Mouse (Mus musculus): Measurements from ENCODE around the gene Rtn1. TPM values are rescaled to one million over a fixed set of nuclear protein-coding genes. Genes with fewer than 3 reads are reported as not detected.

Gene Rtn1
- polyA plus RNA-seq, 1 experiment from 2014 or later, result 1.5 TPM

DNA sequence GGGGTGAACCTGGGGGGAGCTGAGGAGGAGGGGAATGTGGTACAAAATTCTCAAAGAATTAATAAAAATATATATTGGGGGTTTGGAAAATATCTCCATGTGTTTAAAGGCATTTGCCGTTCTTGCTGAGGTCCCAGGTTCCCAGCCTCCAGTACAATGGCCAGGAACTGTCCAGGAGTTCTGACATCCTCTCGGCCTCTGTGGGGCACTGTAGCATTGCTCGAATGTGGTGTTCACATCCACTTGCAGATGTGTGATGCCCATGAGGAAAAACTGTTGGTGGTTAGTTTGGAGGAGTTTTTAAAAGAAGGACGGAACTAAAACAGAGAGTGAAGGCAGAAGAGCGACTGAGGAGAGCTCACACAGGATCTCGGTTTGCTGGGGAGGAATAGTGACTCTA lies 166.0 kb downstream of the Rtn1 start:
- TF ChIP-seq CTCF (IDR thresholded peaks at IDR 0.05; ENCODE audit: low read depth), result 0 out of 2 replicates have a peak, but pooled peaks have one; percentile 22
- no peak for TF ChIP-seq EP300 (IDR thresholded peaks at IDR 0.05; ENCODE audit: low read depth)
- Histone ChIP-seq H3K4me1 (ENCODE audit: insufficient read depth) (no peaks in the 10 kb centered on the region), H3K27me3 (ENCODE audit: insufficient read depth, low read length) (peaks cover 4% of the 10 kb centered on the region; the same call in 1 of the 2 replicates), H3K27ac (ENCODE audit: low read depth) (no peak overlapping the region), H3K4me3 (ENCODE audit: low read depth, low read length) (no peak overlapping the region), H3K9me3 (ENCODE audit: low read length) (0 out of 2 replicates have a peak, but pooled peaks cover 2% of the 10 kb centered on the region), H3K36me3 (replicated peaks; ENCODE audit: insufficient read depth, low read length) (no peaks in the 10 kb centered on the region), H3K9ac (replicated peaks) (no peak overlapping the region), H3K4me2 (ENCODE audit: low read depth, low read length) (no peak overlapping the region)
- 64% methylated on average over 6 of the region's 6 CpGs for WGBS (ENCODE audit: insufficient replicate concordance)
- ATAC-seq (no peak), DNase-seq (no peak)

DNA sequence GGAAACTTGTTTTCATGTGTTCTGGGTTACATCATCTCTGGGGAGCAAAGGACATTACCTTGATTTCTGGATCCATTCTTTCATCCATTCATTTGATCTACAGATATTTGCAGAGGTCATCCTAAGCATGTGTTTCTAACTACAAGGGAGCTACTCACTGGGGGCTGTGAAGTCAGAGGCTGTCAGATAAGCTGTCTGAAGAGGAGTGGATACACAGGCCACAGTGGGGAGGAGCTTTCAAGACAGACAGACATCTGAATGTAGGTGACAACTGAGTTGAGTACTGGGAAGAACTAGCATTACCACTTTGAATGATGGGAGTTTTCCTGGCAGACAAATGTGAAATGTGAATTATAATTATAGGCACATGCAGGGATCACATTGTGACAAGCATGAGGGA lies 168.3 kb downstream of the Rtn1 start:
- Histone ChIP-seq H3K9ac (replicated peaks) (no peak overlapping the region), H3K4me1 (ENCODE audit: insufficient read depth) (0 out of 2 replicates have a peak, but pooled peaks cover 2% of the 10 kb centered on the region), H3K27me3 (ENCODE audit: insufficient read depth, low read length) (peaks cover 26% of the 10 kb centered on the region), H3K36me3 (replicated peaks; ENCODE audit: insufficient read depth, low read length) (no peaks in the 10 kb centered on the region), H3K4me2 (ENCODE audit: low read depth, low read length) (no peak overlapping the region), H3K4me3 (ENCODE audit: low read depth, low read length) (no peak overlapping the region), H3K9me3 (ENCODE audit: low read length) (0 out of 2 replicates have a peak, but pooled peaks cover 2% of the 10 kb centered on the region), H3K27ac (ENCODE audit: low read depth) (no peak overlapping the region)
- no peak for TF ChIP-seq CTCF (IDR thresholded peaks at IDR 0.05; ENCODE audit: low read depth)
- no peak for TF ChIP-seq EP300 (IDR thresholded peaks at IDR 0.05; ENCODE audit: low read depth)
- DNase-seq (no peak), ATAC-seq (no peak)

DNA sequence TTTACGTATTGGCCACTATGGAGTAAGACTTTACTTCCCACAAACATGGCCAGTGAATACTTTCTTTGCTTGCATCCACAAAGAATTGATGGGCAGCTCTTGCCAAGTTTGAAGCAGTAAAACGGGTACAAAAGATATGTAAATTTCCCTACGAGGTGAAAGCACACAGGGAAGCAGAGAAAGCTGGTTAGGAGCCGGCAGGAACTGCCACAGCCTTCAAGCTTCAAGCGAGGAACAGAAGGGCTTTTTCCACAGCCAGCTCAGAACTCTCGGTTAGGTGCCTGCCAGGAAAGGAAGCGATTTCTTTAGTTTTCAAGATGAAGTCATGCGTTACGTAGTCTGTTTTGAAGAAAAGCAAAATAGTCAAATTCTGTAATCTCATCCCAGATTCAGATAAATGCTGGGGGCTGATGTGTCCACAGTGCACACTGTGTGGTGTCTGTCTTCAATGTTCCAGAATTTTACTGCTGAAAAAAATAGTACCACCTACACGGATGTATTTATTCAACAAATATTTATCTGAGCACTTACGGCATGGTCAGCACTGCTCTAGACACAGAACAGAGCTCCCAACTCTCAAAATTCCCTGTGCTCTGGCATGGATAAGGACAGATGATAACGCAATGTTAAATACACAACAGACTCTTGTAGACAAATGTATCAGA lies 169.5 kb downstream of the Rtn1 start:
- Histone ChIP-seq H3K9me3 (ENCODE audit: low read length) (no peaks in the 10 kb centered on the region), H3K9ac (replicated peaks) (no peak overlapping the region), H3K4me1 (ENCODE audit: insufficient read depth) (0 out of 2 replicates have a peak, but pooled peaks cover 2% of the 10 kb centered on the region), H3K4me2 (ENCODE audit: low read depth, low read length) (no peak overlapping the region), H3K27me3 (ENCODE audit: insufficient read depth, low read length) (peaks cover 30% of the 10 kb centered on the region), H3K4me3 (ENCODE audit: low read depth, low read length) (no peak overlapping the region), H3K36me3 (replicated peaks; ENCODE audit: insufficient read depth, low read length) (no peaks in the 10 kb centered on the region), H3K27ac (ENCODE audit: low read depth) (no peak overlapping the region)
- no peak for TF ChIP-seq EP300 (IDR thresholded peaks at IDR 0.05; ENCODE audit: low read depth)
- ATAC-seq (no peak), DNase-seq (no peak)
- 56% methylated on average over 12 of the region's 12 CpGs for WGBS (ENCODE audit: insufficient replicate concordance)

DNA sequence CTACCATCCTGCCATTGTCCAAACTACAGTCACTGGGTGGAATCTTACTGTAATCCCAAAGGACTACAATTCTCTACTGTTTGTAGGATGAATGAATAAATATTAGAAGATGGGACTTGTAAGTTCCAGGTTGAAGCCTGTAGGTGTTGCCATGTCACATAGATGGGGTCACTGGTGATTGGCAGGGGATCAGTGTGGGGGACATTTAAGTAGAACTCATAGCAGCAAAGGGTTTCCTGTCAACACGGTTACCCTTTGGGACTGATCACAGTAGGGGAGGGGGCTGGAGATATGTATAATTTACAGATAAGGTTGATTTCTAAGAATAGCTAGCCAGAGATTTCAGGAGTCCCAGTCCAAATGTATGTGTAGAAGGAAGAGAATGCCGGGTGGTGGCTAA lies 171.6 kb downstream of the Rtn1 start:
- Histone ChIP-seq H3K36me3 (replicated peaks; ENCODE audit: insufficient read depth, low read length) (no peaks in the 10 kb centered on the region), H3K9me3 (ENCODE audit: low read length) (no peaks in the 10 kb centered on the region), H3K27ac (ENCODE audit: low read depth) (no peak overlapping the region), H3K4me2 (ENCODE audit: low read depth, low read length) (peak overlapping the region; percentile 67; the same call in 1 of the 2 replicates), H3K27me3 (ENCODE audit: insufficient read depth, low read length) (peaks cover 30% of the 10 kb centered on the region), H3K4me1 (ENCODE audit: insufficient read depth) (0 out of 2 replicates have a peak, but pooled peaks cover 2% of the 10 kb centered on the region), H3K4me3 (ENCODE audit: low read depth, low read length) (no peak overlapping the region), H3K9ac (replicated peaks) (no peak overlapping the region)
- WGBS (ENCODE audit: insufficient replicate concordance), result 68% methylated on average over 2 of the region's 2 CpGs
- DNase-seq (no peak), ATAC-seq (no peak)
- TF ChIP-seq CTCF (IDR thresholded peaks at IDR 0.05; ENCODE audit: low read depth) (no peak), EP300 (IDR thresholded peaks at IDR 0.05; ENCODE audit: low read depth) (no peak)

DNA sequence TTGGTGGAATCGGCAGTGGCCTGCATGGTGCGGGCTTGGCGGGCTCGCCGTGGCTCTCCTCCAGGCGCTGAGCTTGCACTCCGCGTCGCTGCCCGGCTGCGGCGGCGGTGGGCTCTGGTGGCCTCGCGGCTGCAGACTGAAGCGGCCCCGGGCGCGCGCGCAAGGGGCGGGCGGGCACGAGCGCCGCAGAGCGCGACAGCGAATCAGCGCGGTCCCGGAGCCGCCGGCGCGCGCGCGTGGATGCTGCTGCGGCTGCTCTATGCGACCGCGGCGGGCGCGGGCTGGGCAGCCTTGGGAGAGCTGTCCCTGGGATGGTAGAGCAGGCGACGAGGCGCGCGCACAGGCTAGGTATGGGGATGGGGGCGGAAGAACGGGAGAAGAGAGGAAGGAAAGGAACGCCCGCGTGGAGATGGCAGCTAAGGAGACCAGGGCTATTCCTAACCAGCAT lies 172.3 kb downstream of the Rtn1 start:
- 0 out of 2 replicates have a peak, but pooled peaks have one; percentile 33 for ATAC-seq
- Histone ChIP-seq H3K27me3 (ENCODE audit: insufficient read depth, low read length) (peaks cover 30% of the 10 kb centered on the region), H3K4me3 (ENCODE audit: low read depth, low read length) (peak overlapping the region; percentile 42), H3K4me2 (ENCODE audit: low read depth, low read length) (peak overlapping the region; percentile 67), H3K4me1 (ENCODE audit: insufficient read depth) (0 out of 2 replicates have a peak, but pooled peaks cover 2% of the 10 kb centered on the region), H3K27ac (ENCODE audit: low read depth) (no peak overlapping the region), H3K9me3 (ENCODE audit: low read length) (no peaks in the 10 kb centered on the region), H3K36me3 (replicated peaks; ENCODE audit: insufficient read depth, low read length) (no peaks in the 10 kb centered on the region), H3K9ac (replicated peaks) (no peak overlapping the region)
- under 1% methylated on average over 55 of the region's 56 CpGs for WGBS (ENCODE audit: insufficient replicate concordance)
- TF ChIP-seq EP300 (IDR thresholded peaks at IDR 0.05; ENCODE audit: low read depth) (no peak), CTCF (IDR thresholded peaks at IDR 0.05; ENCODE audit: low read depth) (no peak)
- peak; percentile 33 for DNase-seq

DNA sequence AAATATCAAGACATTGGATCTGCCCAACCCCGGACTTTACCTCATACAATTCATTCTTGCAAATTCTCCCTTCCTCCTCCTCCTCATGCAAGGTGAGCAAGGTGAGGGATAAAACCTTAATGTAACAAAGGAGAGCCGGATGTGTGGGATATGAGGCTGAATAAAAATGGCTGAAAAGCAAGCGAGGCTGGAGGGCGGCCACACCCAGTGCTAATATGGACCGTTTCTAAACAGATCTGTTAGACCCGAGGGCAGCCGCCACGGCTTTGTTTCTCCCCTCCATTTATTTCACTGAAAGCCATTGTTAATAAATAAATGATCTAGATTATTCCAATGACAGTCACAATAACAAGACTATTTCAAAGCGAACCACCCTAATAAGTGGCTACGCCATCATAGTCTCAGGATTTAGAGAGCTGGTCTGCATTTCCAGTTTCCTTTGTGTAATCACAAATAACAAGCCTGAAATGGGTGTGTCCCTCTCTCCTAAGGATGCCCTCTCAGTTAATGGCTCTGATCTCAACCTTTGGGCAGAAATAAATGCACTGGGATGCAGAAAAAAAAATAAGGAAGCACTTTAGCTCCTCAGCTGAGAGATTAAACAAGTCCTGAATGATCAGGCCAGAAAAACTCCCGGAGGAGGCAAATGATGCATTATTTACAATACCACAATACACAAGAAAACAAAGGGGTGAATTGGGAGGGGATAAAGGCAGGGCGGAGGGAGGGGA lies 173.1 kb downstream of the Rtn1 start:
- no peak overlapping the region for H3K9ac ChIP-seq (replicated peaks)
- H3K4me3 ChIP-seq (ENCODE audit: low read depth, low read length), result no peak overlapping the region
- 0 out of 2 replicates have a peak, but pooled peaks cover 2% of the 10 kb centered on the region for H3K4me1 ChIP-seq (ENCODE audit: insufficient read depth)
- H3K9me3 ChIP-seq (ENCODE audit: low read length), result no peaks in the 10 kb centered on the region
- DNase-seq, result no peak
- no peak overlapping the region for H3K4me2 ChIP-seq (ENCODE audit: low read depth, low read length)
- WGBS (ENCODE audit: insufficient replicate concordance), result 63% methylated on average over 12 of the region's 12 CpGs
- peaks cover 30% of the 10 kb centered on the region for H3K27me3 ChIP-seq (ENCODE audit: insufficient read depth, low read length)
- ATAC-seq, result no peak
- no peak overlapping the region for H3K27ac ChIP-seq (ENCODE audit: low read depth)
- no peaks in the 10 kb centered on the region for H3K36me3 ChIP-seq (replicated peaks; ENCODE audit: insufficient read depth, low read length)
- no peak for TF ChIP-seq CTCF (IDR thresholded peaks at IDR 0.05; ENCODE audit: low read depth)
